Mouse (Mus musculus) ES-Bruce4 (cell line): Measurements from ENCODE around the gene Ndufb2. TPM values are rescaled to one million over a fixed set of nuclear protein-coding genes. Genes with fewer than 3 reads are reported as not detected.

Experiments
- H3K27ac ChIP-seq: 2 replicates; pipeline ENCODE4 v1.5.1; 2012; ENCODE audit warnings: low read length, inconsistent platforms; ENCODE audit not compliant: insufficient read depth
- H3K27me3 ChIP-seq: 2 replicates; pipeline ENCODE4 v1.6.1; 2012; ENCODE audit warnings: mild to moderate bottlenecking, low read length, inconsistent platforms; ENCODE audit not compliant: control insufficient read depth, poor library complexity, insufficient read depth, severe bottlenecking
- H3K36me3 ChIP-seq: 2 replicates; pipeline ENCODE4 v1.6.1; 2012; ENCODE audit warnings: inconsistent platforms, mild to moderate bottlenecking, low read length, moderate library complexity; ENCODE audit not compliant: control insufficient read depth, poor library complexity, insufficient read depth, severe bottlenecking
- H3K4me1 ChIP-seq: one replicate; pipeline ENCODE4 v1.8.1; 2011; ENCODE audit warnings: low read length; ENCODE audit not compliant: control insufficient read depth, insufficient read depth
- H3K4me3 ChIP-seq: 2 replicates; pipeline ENCODE4 v1.5.1; 2011; ENCODE audit warnings: low read depth, mild to moderate bottlenecking, low read length
- H3K9ac ChIP-seq: 2 replicates; pipeline ENCODE4 v1.6.1; 2012; ENCODE audit warnings: low read depth, mild to moderate bottlenecking, inconsistent platforms; ENCODE audit not compliant: poor library complexity, severe bottlenecking
- H3K9me3 ChIP-seq: replicated peaks from 2 replicates; pipeline ENCODE4 v1.6.1; 2012; ENCODE audit warnings: mild to moderate bottlenecking, low read length, inconsistent platforms; ENCODE audit not compliant: control insufficient read depth, poor library complexity, insufficient read depth, severe bottlenecking
- CTCF ChIP-seq: IDR thresholded peaks from one replicate; pipeline ENCODE4 v1.8.1; 2011; ENCODE audit warnings: low read depth, low read length
- EP300 ChIP-seq: IDR thresholded peaks from 2 replicates; pipeline ENCODE4 v1.6.1; 2011; ENCODE audit warnings: low read depth, low read length; ENCODE audit not compliant: insufficient read depth
- POLR2A ChIP-seq: IDR thresholded peaks from one replicate; pipeline ENCODE4 v1.8.1; 2011; ENCODE audit warnings: low read length; ENCODE audit not compliant: insufficient read depth
- polyA plus RNA-seq: library from polyadenylated mRNA; stranded (reverse); fragments of >200 nt; gene quantifications from 2 replicates; pipeline ENCODE4 v1.2.4, GENCODE M21; 2011; ENCODE audit warnings: low read depth; ENCODE audit not compliant: missing spikeins, insufficient read depth, insufficient read length

The Ndufb2 gene
- polyA plus RNA-seq, 1 experiment, result 103 TPM

DNA sequence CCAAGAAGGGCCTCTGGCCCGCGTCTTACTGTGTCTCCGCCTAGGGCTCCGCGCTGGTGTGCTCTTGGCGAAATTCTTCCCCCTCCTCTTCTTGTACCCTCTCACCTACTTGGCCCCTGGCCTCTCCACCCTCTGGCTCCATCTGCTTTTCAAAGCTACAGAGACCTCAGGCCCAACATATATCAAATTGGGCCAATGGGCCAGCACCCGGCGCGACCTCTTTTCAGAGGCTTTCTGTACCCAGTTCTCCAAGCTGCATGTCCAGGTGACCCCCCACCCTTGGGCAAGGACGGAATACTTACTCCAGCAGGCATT is 17.9 kb upstream of the Ndufb2 start:
- H3K27me3 ChIP-seq, result no peaks in the 10 kb centered on the region
- no peak overlapping the region for H3K27ac ChIP-seq
- TF ChIP-seq EP300 (no peak), CTCF (no peak), POLR2A (no peak)

DNA sequence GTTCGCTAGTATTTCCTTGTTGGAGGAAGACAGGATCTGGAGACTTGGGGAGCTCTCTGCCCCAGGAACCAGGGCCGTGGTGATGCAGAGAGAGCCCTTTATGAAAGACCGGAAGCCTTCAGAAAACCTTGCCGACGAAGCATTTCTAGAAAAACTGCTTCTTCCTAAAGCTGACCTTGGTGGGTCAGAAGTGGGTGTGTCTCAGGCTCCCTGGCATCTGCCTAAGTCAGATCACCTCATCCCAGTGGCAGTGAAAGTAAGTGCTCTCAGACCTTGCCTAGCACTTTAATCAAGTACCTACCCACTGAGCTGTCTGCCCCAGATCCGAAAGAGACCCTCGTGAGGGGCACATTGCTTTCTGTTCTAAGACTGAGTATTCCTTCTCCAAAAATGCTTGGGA is 17.4 kb upstream of the Ndufb2 start:
- H3K4me3 ChIP-seq, result no peak overlapping the region
- no peaks in the 10 kb centered on the region for H3K9me3 ChIP-seq
- H3K36me3 ChIP-seq, result 0 out of 2 replicates have a peak, but pooled peaks cover 2% of the 10 kb centered on the region
- H3K27me3 ChIP-seq, result no peaks in the 10 kb centered on the region
- peak overlapping the region; percentile 54; the same call in 1 of the 2 replicates for H3K9ac ChIP-seq
- no peaks in the 10 kb centered on the region for H3K4me1 ChIP-seq
- H3K27ac ChIP-seq, result no peak overlapping the region
- no peak for TF ChIP-seq POLR2A
- no peak for TF ChIP-seq CTCF
- no peak for TF ChIP-seq EP300

More for the DNA sequence above, 17.9 kb upstream of the Ndufb2 start:
- Histone ChIP-seq H3K9ac (peak overlapping the region; percentile 54; the same call in 1 of the 2 replicates), H3K4me1 (no peaks in the 10 kb centered on the region), H3K4me3 (peak overlapping the region; percentile 76), H3K36me3 (0 out of 2 replicates have a peak, but pooled peaks cover under 1% of the 10 kb centered on the region), H3K9me3 (no peaks in the 10 kb centered on the region)

- Histone ChIP-seq H3K27me3 (no peaks in the 10 kb centered on the region), H3K9ac (no peak overlapping the region), H3K4me3 (no peak overlapping the region), H3K4me1 (no peaks in the 10 kb centered on the region), H3K36me3 (0 out of 2 replicates have a peak, but pooled peaks cover 2% of the 10 kb centered on the region), H3K9me3 (no peaks in the 10 kb centered on the region), H3K27ac (no peak overlapping the region)
- TF ChIP-seq CTCF (no peak), EP300 (no peak), POLR2A (no peak)
These were observed 12.8 kb upstream of the Ndufb2 start for GRCm38 (mm10) chr6:39579552-39579951.

- Histone ChIP-seq H3K27me3 (no peaks in the 10 kb centered on the region), H3K4me3 (no peak overlapping the region), H3K36me3 (0 out of 2 replicates have a peak, but pooled peaks cover 2% of the 10 kb centered on the region), H3K9ac (no peak overlapping the region), H3K9me3 (no peaks in the 10 kb centered on the region), H3K27ac (no peak overlapping the region), H3K4me1 (no peaks in the 10 kb centered on the region)
- no peak for TF ChIP-seq EP300
- no peak for TF ChIP-seq CTCF
- TF ChIP-seq POLR2A, result no peak
These were observed 11.8 kb upstream of the Ndufb2 start for GRCm38 (mm10) chr6:39580558-39580957.

DNA sequence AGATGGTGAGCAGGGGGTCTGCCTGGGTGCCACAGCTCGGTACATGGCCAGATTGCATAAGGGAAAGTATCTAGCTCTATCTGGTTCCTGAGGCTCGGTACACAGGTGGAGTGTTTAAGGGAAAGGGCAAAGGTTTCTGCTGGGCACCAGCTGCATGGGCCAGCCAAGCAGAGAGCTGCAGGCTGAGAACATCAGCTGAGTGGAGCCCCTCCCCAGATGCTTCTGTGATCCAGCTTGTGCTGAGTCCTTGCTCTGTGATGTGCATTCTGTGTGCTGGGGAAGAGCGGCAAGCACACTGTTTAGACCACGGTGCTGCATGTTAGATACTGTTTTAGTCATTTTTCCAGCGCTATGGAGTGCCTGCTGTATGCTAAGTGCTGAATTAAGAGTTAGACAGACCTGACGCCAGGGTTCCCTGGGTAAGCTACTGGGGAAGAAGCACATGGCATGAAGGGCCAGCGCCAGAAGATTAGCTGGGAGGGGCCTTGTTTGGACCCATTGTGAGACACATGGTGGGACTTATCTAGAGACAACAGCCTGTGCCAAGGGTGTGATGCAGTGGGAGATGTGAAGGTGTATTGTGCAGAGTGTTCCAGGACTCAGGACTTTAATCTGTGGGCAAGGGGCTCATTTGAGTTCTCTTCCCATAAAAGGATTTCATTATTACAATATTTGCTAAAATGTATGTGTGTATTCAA is 11.1 kb upstream of the Ndufb2 start:
- no peak overlapping the region for H3K27ac ChIP-seq
- H3K4me3 ChIP-seq, result no peak overlapping the region
- TF ChIP-seq CTCF, result no peak
- TF ChIP-seq POLR2A, result no peak
- no peak for TF ChIP-seq EP300
- H3K4me1 ChIP-seq, result no peaks in the 10 kb centered on the region
- 0 out of 2 replicates have a peak, but pooled peaks cover 2% of the 10 kb centered on the region for H3K36me3 ChIP-seq
- H3K9ac ChIP-seq, result no peak overlapping the region
- H3K27me3 ChIP-seq, result no peaks in the 10 kb centered on the region
- no peaks in the 10 kb centered on the region for H3K9me3 ChIP-seq

DNA sequence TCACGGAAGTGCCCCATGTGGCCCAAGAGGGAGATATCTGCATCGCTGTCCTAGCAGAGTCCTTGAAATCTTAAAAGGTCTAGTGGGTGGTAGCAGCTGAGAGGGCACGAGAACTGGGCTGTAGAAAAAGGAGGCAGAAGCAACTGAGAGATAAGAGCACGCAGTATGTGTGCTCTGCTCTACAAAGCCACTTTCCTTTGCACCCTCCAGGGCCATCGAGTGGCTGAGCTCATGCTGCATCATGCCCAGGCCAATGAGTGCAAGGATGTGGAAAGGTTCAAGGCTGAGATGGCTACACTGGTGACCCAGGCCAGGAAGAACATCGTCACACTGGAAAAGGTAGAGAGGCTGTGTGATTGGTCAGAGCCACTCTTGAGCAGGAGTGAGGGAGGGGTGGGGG is 6.9 kb upstream of the Ndufb2 start, which contains the start of gene Gm42420:
Gene Gm42420 (plus strand): TSS at position 237 of the 400 bp plus-strand sequence.
- no peaks in the 10 kb centered on the region for H3K27me3 ChIP-seq
- TF ChIP-seq POLR2A, result no peak
- TF ChIP-seq CTCF, result no peak
- TF ChIP-seq EP300, result no peak
- H3K9ac ChIP-seq, result no peak within 1 kb of the TSS
- H3K27ac ChIP-seq, result no peak within 1 kb of the TSS
- no peak within 1 kb of the TSS for H3K4me3 ChIP-seq
- no peaks in the 10 kb centered on the region for H3K9me3 ChIP-seq
- no peaks in the 10 kb centered on the region for H3K4me1 ChIP-seq
- H3K36me3 ChIP-seq, result no peaks in the 10 kb centered on the region
